Mouse (Mus musculus) olfactory bulb, adult 2 months (tissue): ENCODE results near the gene Olfr694. TPM values are rescaled to one million over a fixed set of nuclear protein-coding genes. Genes with fewer than 3 reads are reported as not detected.
"Not testable (repeated sequence)": the region's sequence is repeated elsewhere in the genome, so short reads cannot be mapped to it uniquely, and the experiment has no call there.

Experiments
- H3K27ac ChIP-seq: fragments of 200-500 bp; 2 replicates; pipeline ENCODE4 v1.5.1; 2012; ENCODE audit warnings: low read depth, low read length; ENCODE audit not compliant: insufficient read depth
- H3K4me1 ChIP-seq: fragments of 200-500 bp; 2 replicates; pipeline ENCODE4 v1.6.1; 2012; ENCODE audit warnings: low read length; ENCODE audit not compliant: control insufficient read depth, insufficient read depth
- H3K4me3 ChIP-seq: fragments of 200-500 bp; 2 replicates; pipeline ENCODE4 v1.5.1; 2012; ENCODE audit warnings: mild to moderate bottlenecking, low read depth, low read length, moderate library complexity; ENCODE audit not compliant: insufficient read depth
- CTCF ChIP-seq: fragments of 200-500 bp; IDR thresholded peaks from 2 replicates; pipeline ENCODE4 v1.5.1; 2012; ENCODE audit warnings: low read depth, mild to moderate bottlenecking, low read length, moderate library complexity; ENCODE audit not compliant: insufficient read depth
- POLR2A ChIP-seq: fragments of 200-500 bp; IDR thresholded peaks from 2 replicates; pipeline ENCODE4 v1.6.1; 2012; ENCODE audit warnings: mild to moderate bottlenecking, low read depth, low read length, moderate library complexity; ENCODE audit not compliant: insufficient read depth
- WGBS: fragments of 180-500 bp; shearing (Covaris S2); methylation state at CpG from one replicate; pipeline ENCODE4 v1.1.7; 2018; 5-methylcytosine and 5-hydroxymethylcytosine counted together
- polyA plus RNA-seq: library from polyadenylated mRNA; stranded (reverse); fragments of >200 nt; gene quantifications from 2 replicates; pipeline ENCODE4 v1.2.4, GENCODE M21; 2012; ENCODE audit warnings: low replicate concordance; ENCODE audit not compliant: missing spikeins, insufficient read depth, insufficient read length

Gene Olfr694
- not detected in 2 replicates for polyA plus RNA-seq

GRCm38 (mm10) chr7:106691714-106692113, at the start of gene Olfr694:
Gene Olfr694, minus strand, starts transcription at chr7:106691814.
- TF ChIP-seq POLR2A: no peak
- TF ChIP-seq CTCF: no peak
- no peak within 1 kb of the TSS for H3K4me3 ChIP-seq
- no peak within 1 kb of the TSS for H3K27ac ChIP-seq
- WGBS: 85% methylated on average over 1 of the region's 1 CpGs
- H3K4me1 ChIP-seq: no peaks in the 10 kb centered on the region

GRCm38 (mm10) chr7:106737028-106737427, 45.4 kb upstream of the Olfr694 start:
- TF ChIP-seq CTCF: no peak
- TF ChIP-seq POLR2A: no peak
- no peak overlapping the region for H3K4me3 ChIP-seq
- H3K27ac ChIP-seq: no peak overlapping the region
- no peaks in the 10 kb centered on the region for H3K4me1 ChIP-seq

GRCm38 (mm10) chr7:106733717-106734116, 42.1 kb upstream of the Olfr694 start:
- WGBS: 66% methylated on average over 2 of the region's 2 CpGs
- Histone ChIP-seq H3K4me3 (no peak overlapping the region), H3K27ac (no peak overlapping the region), H3K4me1 (no peaks in the 10 kb centered on the region)
- TF ChIP-seq CTCF (no peak), POLR2A (no peak)

- not testable (repeated sequence) for H3K4me1 ChIP-seq, H3K4me3 ChIP-seq, H3K27ac ChIP-seq
- WGBS: 90% methylated on average over 2 of the region's 2 CpGs
These were observed 34.0 kb upstream of the Olfr694 start for GRCm38 (mm10) chr7:106725654-106726053.

GRCm38 (mm10) chr7:106716296-106716695, 24.7 kb upstream of the Olfr694 start, which contains the start of gene Olfr695:
Gene Olfr695, minus strand, starts transcription at chr7:106716396.
- TF ChIP-seq POLR2A: no peak
- no peak for TF ChIP-seq CTCF

GRCm38 (mm10) chr7:106711463-106711862, 19.8 kb upstream of the Olfr694 start:
- no peak overlapping the region for H3K27ac ChIP-seq
- no peak overlapping the region for H3K4me3 ChIP-seq
- no peak for TF ChIP-seq CTCF
- TF ChIP-seq POLR2A: no peak
- H3K4me1 ChIP-seq: no peaks in the 10 kb centered on the region
- WGBS: 87% methylated on average over 6 of the region's 6 CpGs

More at GRCm38 (mm10) chr7:106716296-106716695, 24.7 kb upstream of the Olfr694 start, which contains the start of gene Olfr695:
- H3K27ac ChIP-seq: no peak within 1 kb of the TSS
- no peaks in the 10 kb centered on the region for H3K4me1 ChIP-seq
- H3K4me3 ChIP-seq: no peak within 1 kb of the TSS

- not testable (repeated sequence) for H3K4me3 ChIP-seq, H3K4me1 ChIP-seq, H3K27ac ChIP-seq
- WGBS: 86% methylated on average over 10 of the region's 10 CpGs
These were observed 16.1 kb upstream of the Olfr694 start for GRCm38 (mm10) chr7:106707705-106708104.

- WGBS: 79% methylated on average over 1 of the region's 1 CpGs
- no peak overlapping the region for H3K27ac ChIP-seq
These were observed 5.3 kb upstream of the Olfr694 start for GRCm38 (mm10) chr7:106696891-106697290.

GRCm38 (mm10) chr7:106692976-106693375, 1.4 kb upstream of the Olfr694 start:
- Histone ChIP-seq H3K4me1 (no peaks in the 10 kb centered on the region), H3K27ac (no peak overlapping the region), H3K4me3 (no peak overlapping the region)
- TF ChIP-seq POLR2A: no peak
- TF ChIP-seq CTCF: no peak
- WGBS: 83% methylated on average over 3 of the region's 3 CpGs

More at GRCm38 (mm10) chr7:106696891-106697290, 5.3 kb upstream of the Olfr694 start:
- TF ChIP-seq CTCF: no peak
- no peak for TF ChIP-seq POLR2A
- Histone ChIP-seq H3K4me1 (no peaks in the 10 kb centered on the region), H3K4me3 (no peak overlapping the region)

- H3K4me3 ChIP-seq: no peak overlapping the region
- 87% methylated on average over 2 of the region's 2 CpGs for WGBS
- H3K4me1 ChIP-seq: no peaks in the 10 kb centered on the region
- TF ChIP-seq POLR2A (no peak), CTCF (no peak)
- no peak overlapping the region for H3K27ac ChIP-seq
These were observed 6.2 kb downstream of the Olfr694 start for GRCm38 (mm10) chr7:106685382-106685781.
